Mouse (Mus musculus): ENCODE measurements around the gene Nxph3. TPM values are rescaled to one million over a fixed set of nuclear protein-coding genes. Genes with fewer than 3 reads are reported as not detected.

Gene Nxph3
- total RNA-seq, 2 experiments from 2014 or later: not detected

DNA sequence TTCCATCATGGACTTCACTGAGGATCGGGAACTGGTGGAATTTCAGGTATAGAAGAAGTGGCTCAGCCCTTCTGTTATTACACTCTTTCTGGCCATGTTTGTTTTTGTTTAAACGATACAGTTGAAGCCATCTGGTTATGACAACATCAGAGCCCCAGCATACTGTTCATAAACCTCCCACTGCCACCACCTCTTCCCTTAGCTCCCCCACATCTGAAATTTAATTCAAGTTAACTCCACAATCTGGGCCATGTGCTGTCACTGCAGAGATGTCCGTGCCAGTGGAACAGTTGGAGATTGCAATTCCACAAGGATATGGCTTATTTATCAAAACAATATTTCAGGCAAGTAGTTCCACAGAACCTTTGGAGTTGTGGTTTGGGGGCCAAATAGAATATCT is 20.0 kb downstream of the Nxph3 start:
- no peak for ATAC-seq (ENCODE audit: poor library complexity, severe bottlenecking)

DNA sequence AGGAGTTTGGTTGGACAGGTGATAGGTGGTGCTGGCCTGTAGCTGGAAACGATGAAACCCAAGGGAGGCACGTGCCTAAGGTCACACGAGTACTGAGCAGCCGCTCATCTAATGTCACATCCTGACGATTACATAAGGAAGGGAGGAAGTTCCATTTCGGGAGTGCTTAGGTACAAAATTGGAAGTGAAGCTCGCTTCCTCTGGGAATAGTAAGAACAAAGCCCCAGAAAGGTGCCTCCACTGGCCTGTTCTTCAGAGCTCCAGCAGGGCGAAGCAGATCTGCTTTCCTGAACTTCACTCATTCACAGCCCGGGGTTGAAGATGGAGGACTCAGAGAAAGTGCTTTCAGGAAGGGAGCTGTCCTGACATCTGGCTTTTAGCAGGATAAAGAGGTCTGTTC is 20.4 kb downstream of the Nxph3 start:
- no peak for ATAC-seq (ENCODE audit: poor library complexity, severe bottlenecking)

DNA sequence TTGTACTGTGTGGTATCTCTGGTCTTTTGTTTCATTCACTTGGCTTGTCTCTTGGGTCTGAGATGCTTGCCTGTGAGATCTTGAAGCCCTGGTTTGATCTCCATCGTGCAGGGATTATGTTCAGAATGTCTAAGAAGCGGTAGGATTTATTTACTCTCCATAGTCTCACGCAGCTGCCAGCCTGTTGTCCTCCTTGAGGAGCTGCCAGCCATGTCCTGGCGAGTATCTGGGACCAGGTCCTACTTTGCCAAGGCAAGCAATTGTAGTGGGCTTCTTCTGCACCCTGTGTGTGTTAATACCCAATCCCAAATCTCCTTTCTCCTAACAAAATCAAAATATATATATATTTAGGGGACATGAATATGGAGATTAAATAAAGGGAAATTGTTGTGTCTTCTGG is 21.4 kb downstream of the Nxph3 start:
- ATAC-seq (ENCODE audit: poor library complexity, severe bottlenecking): no peak

DNA sequence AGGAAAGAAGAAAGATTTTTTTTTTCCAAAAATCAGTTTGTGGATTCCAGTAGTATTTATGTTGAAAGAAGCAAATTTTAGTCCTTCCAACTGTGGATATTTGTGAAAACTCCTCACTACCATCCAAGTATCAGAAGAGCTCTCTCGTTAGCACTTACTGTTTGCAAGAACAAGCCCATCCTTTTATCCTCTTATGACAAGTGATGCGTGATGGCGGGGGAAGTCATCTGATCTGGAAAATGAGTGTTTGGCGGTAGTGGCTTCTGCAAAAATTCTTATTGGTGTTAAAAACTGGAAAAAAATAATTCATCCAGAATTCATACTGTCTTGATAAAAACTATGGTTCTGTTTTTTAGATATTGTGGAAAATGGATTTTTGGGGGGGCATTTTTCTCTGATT is 22.1 kb downstream of the Nxph3 start:
- ATAC-seq (ENCODE audit: poor library complexity, severe bottlenecking): no peak

DNA sequence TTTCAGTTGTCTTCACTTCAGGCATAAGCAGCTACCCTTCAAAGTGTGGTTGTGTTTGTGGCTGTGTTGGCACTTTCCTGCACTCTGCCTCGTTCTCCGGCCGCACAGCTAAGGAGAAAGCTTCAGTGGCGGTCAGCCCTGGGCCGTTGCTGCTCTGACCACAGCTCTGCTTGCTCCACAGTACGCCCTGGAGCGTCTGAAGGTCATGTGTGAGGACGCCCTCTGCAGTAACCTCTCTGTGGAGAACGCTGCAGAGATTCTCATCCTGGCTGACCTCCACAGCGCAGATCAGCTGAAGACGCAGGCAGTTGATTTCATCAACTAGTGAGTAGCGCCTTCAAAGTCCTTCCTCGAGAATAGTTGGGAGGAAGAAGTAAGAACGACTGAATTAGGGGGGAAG is 24.3 kb downstream of the Nxph3 start:
- ATAC-seq (ENCODE audit: poor library complexity, severe bottlenecking): no peak

DNA sequence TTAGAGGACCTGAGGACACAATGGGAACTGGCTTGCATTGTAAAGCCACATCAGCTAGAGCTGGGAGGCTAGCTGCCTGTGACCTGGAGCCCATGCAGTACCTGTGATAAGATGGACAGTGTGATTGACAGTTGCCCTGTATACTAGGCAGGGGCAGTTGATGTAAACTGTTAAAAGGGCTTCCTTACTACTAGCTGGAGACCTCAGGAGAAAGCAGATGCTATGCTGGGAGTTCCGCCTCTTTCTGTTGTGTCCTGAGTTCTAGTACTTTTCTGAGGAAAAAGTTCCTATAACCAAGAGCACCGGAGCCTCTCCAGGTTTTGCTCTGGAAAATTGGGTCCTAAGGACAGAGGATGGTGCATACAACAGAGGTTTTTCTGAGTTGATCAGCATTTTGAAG is 27.1 kb downstream of the Nxph3 start:
- ATAC-seq (ENCODE audit: poor library complexity, severe bottlenecking): no peak

DNA sequence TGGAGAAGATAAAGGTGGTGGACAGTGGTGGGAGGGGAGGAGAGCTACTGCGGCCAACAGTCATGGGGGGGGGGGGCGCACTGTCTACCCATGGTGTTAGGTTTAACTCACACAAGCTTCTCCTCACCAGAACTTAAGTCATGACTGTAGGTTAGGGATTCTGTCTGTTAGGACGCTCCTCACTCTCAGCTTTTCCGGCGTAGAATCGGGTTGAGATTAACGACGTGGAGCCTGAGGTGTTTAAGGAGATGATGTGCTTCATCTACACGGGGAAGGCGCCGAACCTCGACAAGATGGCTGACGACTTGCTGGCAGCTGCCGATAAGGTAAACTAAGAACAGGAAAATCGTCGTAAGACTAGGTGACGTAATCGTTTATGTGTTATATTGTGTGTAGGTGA is 28.7 kb downstream of the Nxph3 start:
- ATAC-seq (ENCODE audit: poor library complexity, severe bottlenecking): no peak

DNA sequence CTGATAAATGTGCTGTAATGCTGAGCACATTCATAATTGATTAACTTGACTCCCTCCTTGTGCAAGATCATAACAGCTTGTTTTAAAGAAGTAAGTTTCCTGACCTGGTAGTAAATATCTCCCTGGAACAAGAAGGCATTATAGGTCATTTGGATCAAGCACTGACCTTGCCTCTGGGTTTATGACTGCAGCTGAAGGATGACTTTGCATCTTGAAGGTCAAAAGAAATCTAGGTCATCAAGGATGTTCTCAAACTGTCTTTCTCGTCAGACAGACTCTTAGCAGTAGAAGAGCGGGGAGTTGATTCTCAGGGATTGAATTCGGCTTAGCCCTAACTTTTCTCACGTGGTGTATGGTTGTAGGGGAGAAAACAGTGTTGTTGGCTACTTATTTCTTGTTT is 33.7 kb downstream of the Nxph3 start:
- no peak for ATAC-seq (ENCODE audit: poor library complexity, severe bottlenecking)

DNA sequence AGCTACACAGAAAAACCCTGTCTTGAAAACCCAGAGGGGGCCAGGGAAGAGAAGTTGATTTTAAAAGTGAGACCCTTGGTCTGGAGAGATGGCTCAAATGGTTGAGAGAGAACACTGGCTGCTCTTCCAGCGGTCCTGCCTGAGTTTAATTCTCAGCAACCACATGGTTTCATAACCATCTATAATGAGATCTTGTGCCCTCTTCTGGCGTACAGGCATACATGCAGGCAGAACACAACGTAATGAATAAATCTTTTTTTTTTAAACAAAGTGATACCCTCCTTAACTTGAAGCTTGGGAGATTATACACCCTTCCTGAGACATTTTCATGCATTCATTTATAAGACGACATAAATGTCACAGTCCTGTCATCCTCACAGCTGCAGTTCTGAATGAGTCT is 34.9 kb downstream of the Nxph3 start:
- ATAC-seq (ENCODE audit: poor library complexity, severe bottlenecking): no peak

DNA sequence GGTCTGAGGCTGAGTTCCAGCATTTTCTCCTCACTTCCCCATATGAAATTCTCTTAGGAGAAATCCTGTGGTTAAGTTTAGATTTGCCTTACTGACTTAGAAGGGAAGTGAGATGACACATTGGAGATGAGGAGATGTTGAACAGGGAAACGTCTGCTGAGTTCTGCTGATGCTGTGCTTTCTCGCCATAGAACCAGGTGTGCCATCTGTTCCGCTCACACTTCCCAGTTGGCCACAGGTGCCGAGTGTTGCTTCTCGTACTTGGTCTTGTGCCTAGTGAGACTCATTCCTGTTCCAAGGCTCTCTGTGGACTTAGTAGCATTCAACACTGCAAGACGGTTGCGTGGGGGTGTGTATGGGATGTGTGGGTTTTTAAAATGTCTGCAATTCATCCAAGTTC is 38.0 kb downstream of the Nxph3 start:
- ATAC-seq (ENCODE audit: poor library complexity, severe bottlenecking): no peak

DNA sequence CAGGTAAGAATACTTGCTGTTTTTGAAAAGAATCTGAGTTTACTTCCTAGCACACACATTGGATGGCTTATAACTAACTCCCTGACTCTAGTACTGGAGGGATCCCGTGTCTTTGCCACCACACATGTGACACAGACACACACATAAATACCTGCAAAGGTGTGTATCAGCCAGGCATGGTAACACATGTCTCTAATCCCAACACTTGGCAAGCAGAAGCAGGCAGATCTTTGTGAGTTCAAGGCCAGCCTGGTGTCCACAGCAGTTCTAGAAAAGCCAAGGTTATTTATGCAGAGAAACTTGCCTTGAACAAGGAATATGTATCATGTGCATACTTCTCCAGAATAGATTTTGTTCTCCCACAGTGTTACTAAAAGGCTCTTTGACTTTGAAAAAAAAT is 40.9 kb downstream of the Nxph3 start:
- ATAC-seq (ENCODE audit: poor library complexity, severe bottlenecking): no peak

DNA sequence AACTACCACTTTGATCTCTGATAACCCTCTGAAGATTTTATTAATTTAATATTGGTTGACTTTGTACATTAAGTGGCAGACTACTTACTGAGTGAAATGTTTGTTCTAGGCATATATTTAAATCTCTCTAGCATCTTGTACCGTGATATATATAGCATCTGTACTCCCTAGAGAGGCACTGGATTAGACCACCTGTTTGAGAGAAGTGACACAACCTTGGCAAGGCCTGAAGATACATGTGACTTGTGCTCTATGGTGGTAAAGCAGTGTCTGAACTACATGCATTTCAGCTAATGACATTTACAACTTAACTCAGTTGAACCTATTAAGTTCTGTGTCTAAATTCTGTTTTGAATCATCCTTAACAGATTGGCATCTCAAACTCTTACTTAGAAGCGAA is 41.4 kb downstream of the Nxph3 start:
- no peak for ATAC-seq (ENCODE audit: poor library complexity, severe bottlenecking)

DNA sequence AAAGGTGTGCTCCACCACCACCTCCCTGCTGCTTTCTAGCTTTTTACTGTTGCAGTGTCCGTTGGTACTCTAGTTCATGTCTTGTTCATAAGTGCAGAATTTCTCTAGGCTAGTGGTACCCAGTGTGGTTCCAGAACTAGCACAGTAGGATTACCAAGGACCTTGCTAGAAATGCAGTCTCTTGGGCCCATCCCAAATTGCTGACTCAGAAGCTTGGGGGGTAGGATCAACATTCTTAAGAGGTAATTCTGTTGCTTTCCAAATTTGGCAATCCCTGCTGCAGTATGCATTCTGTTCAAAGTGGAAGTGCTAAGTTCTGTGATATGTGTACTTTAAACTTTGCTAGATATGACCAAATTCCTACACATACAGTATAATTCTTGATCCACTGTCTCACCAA is 46.6 kb downstream of the Nxph3 start:
- no peak for ATAC-seq (ENCODE audit: poor library complexity, severe bottlenecking)

DNA sequence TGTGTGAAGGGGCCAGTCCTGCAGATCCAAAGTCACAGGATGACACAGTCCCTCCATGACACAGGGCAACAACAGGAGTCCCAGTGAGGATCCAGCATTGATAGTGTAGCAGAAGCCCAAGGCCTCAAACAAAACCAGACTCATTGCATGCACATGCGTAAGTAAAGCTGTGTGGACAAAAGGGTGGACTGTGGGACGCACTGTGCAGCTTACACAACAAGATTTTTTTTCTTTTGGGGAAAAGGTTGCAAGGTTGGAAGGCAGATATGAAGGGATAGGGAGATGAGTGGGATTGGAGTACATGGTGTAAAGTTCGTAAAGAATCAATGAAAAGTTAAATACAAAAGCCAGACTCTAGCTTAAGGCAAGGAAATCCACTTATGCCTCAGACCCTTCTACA is 52.2 kb downstream of the Nxph3 start:
- ATAC-seq (ENCODE audit: poor library complexity, severe bottlenecking): no peak

DNA sequence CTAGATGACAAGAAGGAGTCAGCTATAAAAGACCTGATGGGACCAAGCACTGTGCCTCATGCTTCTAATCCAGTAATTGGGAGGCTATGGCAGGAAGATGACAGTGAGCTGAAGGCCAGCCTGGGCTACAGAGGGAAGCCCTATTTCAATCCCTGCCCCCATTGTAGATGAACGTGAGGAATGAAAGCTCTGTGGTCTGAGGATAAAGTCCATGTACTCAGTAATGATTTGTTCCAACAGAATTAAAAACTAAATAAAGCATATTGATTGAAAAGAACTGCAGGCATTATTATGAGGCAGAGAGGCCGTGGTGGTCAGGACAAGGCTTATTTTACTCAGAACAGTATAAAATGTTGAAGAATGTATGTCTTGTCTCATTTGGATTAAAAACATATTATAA is 53.5 kb downstream of the Nxph3 start:
- ATAC-seq (ENCODE audit: poor library complexity, severe bottlenecking): no peak

Other genes starting within 250 kb of the Nxph3 start
- gene Kat7, start 204.3 kb downstream of the Nxph3 start, total RNA-seq (2015): 78.8 and 84.7 TPM in 2 replicates
- gene Kat7, start 204.3 kb downstream of the Nxph3 start, total RNA-seq (2017): 65.1 and 69.1 TPM in 2 replicates
- 62.5 and 73.3 TPM in 2 replicates for gene Fam117a, start 177.6 kb downstream of the Nxph3 start, total RNA-seq (2015)
- gene Fam117a, start 177.6 kb downstream of the Nxph3 start, total RNA-seq (2017): 63.5 and 72.2 TPM in 2 replicates
- gene Slc35b1, start 129.9 kb downstream of the Nxph3 start, total RNA-seq (2015): 44.9 and 59.7 TPM in 2 replicates
- 59.2 and 62.2 TPM in 2 replicates for gene Slc35b1, start 129.9 kb downstream of the Nxph3 start, total RNA-seq (2017)
- gene Spop, start 100.5 kb downstream of the Nxph3 start, total RNA-seq (2015): 102 and 112 TPM in 2 replicates
- 76.1 and 83.3 TPM in 2 replicates for gene Spop, start 100.5 kb downstream of the Nxph3 start, total RNA-seq (2017)
- gene Ngfr, start 73.2 kb upstream of the Nxph3 start, total RNA-seq (2015): 0.27 and 0.47 TPM in 2 replicates
- 0.08 and 0.40 TPM in 2 replicates for gene Ngfr, start 73.2 kb upstream of the Nxph3 start, total RNA-seq (2017)
- gene Phb, start 152.4 kb upstream of the Nxph3 start, total RNA-seq (2015): 20.6 and 20.7 TPM in 2 replicates
- gene Phb, start 152.4 kb upstream of the Nxph3 start, total RNA-seq (2017): 33.9 and 40.9 TPM in 2 replicates
- gene Zfp652, start 198.1 kb upstream of the Nxph3 start, total RNA-seq (2015): 32.0 and 41.3 TPM in 2 replicates
- gene Zfp652, start 198.1 kb upstream of the Nxph3 start, total RNA-seq (2017): 20.6 and 28.1 TPM in 2 replicates
- gene B130006D01Rik, start 209.0 kb upstream of the Nxph3 start, total RNA-seq (2015): 1.3 and 2.7 TPM in 2 replicates
- 1.8 and 2.2 TPM in 2 replicates for gene B130006D01Rik, start 209.0 kb upstream of the Nxph3 start, total RNA-seq (2017)